Mouse (Mus musculus): ENCODE data around the gene Lyrm7. TPM values are rescaled to one million over a fixed set of nuclear protein-coding genes. Genes with fewer than 3 reads are reported as not detected.

The Lyrm7 gene
- polyA plus RNA-seq, 1 experiment from 2014 or later = 8.9 TPM

- no peaks in the 10 kb centered on the region for H3K27me3 ChIP-seq
- no peak for ATAC-seq (ENCODE audit: low FRiP score, low read depth)
- no peak overlapping the region for H3K27ac ChIP-seq (replicated peaks)
- H3K4me1 ChIP-seq = 0 out of 2 replicates have a peak, but pooled peaks cover 3% of the 10 kb centered on the region
- no peak overlapping the region for H3K9ac ChIP-seq (replicated peaks)
- no peak overlapping the region for H3K4me2 ChIP-seq (replicated peaks)
- no peaks in the 10 kb centered on the region for H3K9me3 ChIP-seq
- WGBS = 92% methylated on average over 4 of the region's 4 CpGs
- H3K4me3 ChIP-seq = no peak overlapping the region
- H3K36me3 ChIP-seq = no peaks in the 10 kb centered on the region
These were observed 21.0 kb downstream of the Lyrm7 start for GRCm38 (mm10) chr11:54839696-54840095.

GRCm38 (mm10) chr11:54836106-54836505 lies 24.6 kb downstream of the Lyrm7 start:
- Histone ChIP-seq H3K4me2 (replicated peaks) (no peak overlapping the region), H3K27ac (replicated peaks) (no peak overlapping the region), H3K9me3 (no peaks in the 10 kb centered on the region), H3K4me1 (no peaks in the 10 kb centered on the region), H3K36me3 (no peaks in the 10 kb centered on the region), H3K27me3 (no peaks in the 10 kb centered on the region), H3K9ac (replicated peaks) (no peak overlapping the region), H3K4me3 (no peak overlapping the region)
- 87% methylated on average over 9 of the region's 9 CpGs for WGBS
- no peak for ATAC-seq (ENCODE audit: low FRiP score, low read depth)

GRCm38 (mm10) chr11:54834596-54834995 lies 26.1 kb downstream of the Lyrm7 start:
- no peak for ATAC-seq (ENCODE audit: low FRiP score, low read depth)
- H3K36me3 ChIP-seq = no peaks in the 10 kb centered on the region
- H3K27me3 ChIP-seq = no peaks in the 10 kb centered on the region
- no peaks in the 10 kb centered on the region for H3K4me1 ChIP-seq
- no peak overlapping the region for H3K9ac ChIP-seq (replicated peaks)
- H3K27ac ChIP-seq (replicated peaks) = no peak overlapping the region
- H3K4me2 ChIP-seq (replicated peaks) = no peak overlapping the region
- no peaks in the 10 kb centered on the region for H3K9me3 ChIP-seq
- H3K4me3 ChIP-seq = no peak overlapping the region
- 62% methylated on average over 2 of the region's 2 CpGs for WGBS

- no peak overlapping the region for H3K27ac ChIP-seq (replicated peaks)
- H3K9me3 ChIP-seq = no peaks in the 10 kb centered on the region
- H3K4me2 ChIP-seq (replicated peaks) = no peak overlapping the region
- H3K4me1 ChIP-seq = no peaks in the 10 kb centered on the region
- WGBS = 86% methylated on average over 4 of the region's 4 CpGs
- no peaks in the 10 kb centered on the region for H3K36me3 ChIP-seq
- ATAC-seq (ENCODE audit: low FRiP score, low read depth) = no peak
- no peak overlapping the region for H3K4me3 ChIP-seq
- H3K9ac ChIP-seq (replicated peaks) = no peak overlapping the region
- H3K27me3 ChIP-seq = no peaks in the 10 kb centered on the region
These were observed 26.9 kb downstream of the Lyrm7 start for GRCm38 (mm10) chr11:54833833-54834232.

GRCm38 (mm10) chr11:54826819-54827218 lies 33.9 kb downstream of the Lyrm7 start:
- H3K27ac ChIP-seq (replicated peaks) = no peak overlapping the region
- no peak overlapping the region for H3K4me3 ChIP-seq
- no peaks in the 10 kb centered on the region for H3K36me3 ChIP-seq
- H3K4me2 ChIP-seq (replicated peaks) = no peak overlapping the region
- no peak overlapping the region for H3K9ac ChIP-seq (replicated peaks)
- no peaks in the 10 kb centered on the region for H3K4me1 ChIP-seq
- 93% methylated on average over 8 of the region's 8 CpGs for WGBS
- ATAC-seq (ENCODE audit: low FRiP score, low read depth) = no peak
- no peaks in the 10 kb centered on the region for H3K27me3 ChIP-seq
- peaks cover 10% of the 10 kb centered on the region; the same call in 1 of the 2 replicates for H3K9me3 ChIP-seq

GRCm38 (mm10) chr11:54825774-54826173 lies 34.9 kb downstream of the Lyrm7 start:
- 78% methylated on average over 4 of the region's 4 CpGs for WGBS
- no peak for ATAC-seq (ENCODE audit: low FRiP score, low read depth)
- Histone ChIP-seq H3K4me2 (replicated peaks) (no peak overlapping the region), H3K9me3 (peaks cover 10% of the 10 kb centered on the region; the same call in 1 of the 2 replicates), H3K36me3 (no peaks in the 10 kb centered on the region), H3K27ac (replicated peaks) (no peak overlapping the region), H3K4me3 (no peak overlapping the region), H3K9ac (replicated peaks) (no peak overlapping the region), H3K4me1 (0 out of 2 replicates have a peak, but pooled peaks cover under 1% of the 10 kb centered on the region), H3K27me3 (no peaks in the 10 kb centered on the region)

GRCm38 (mm10) chr11:54823467-54823866 lies 37.2 kb downstream of the Lyrm7 start:
- H3K36me3 ChIP-seq = no peaks in the 10 kb centered on the region
- no peak for ATAC-seq (ENCODE audit: low FRiP score, low read depth)
- WGBS = 90% methylated on average over 4 of the region's 4 CpGs

GRCm38 (mm10) chr11:54819489-54819888 lies 41.2 kb downstream of the Lyrm7 start:
- Histone ChIP-seq H3K27ac (replicated peaks) (no peak overlapping the region), H3K9me3 (peaks cover 5% of the 10 kb centered on the region; the same call in 1 of the 2 replicates), H3K4me2 (replicated peaks) (no peak overlapping the region), H3K9ac (replicated peaks) (no peak overlapping the region), H3K4me3 (no peak overlapping the region), H3K27me3 (no peaks in the 10 kb centered on the region), H3K4me1 (peaks cover 12% of the 10 kb centered on the region; the same call in 1 of the 2 replicates), H3K36me3 (no peaks in the 10 kb centered on the region)
- WGBS = 68% methylated on average over 7 of the region's 7 CpGs
- no peak for ATAC-seq (ENCODE audit: low FRiP score, low read depth)

More at GRCm38 (mm10) chr11:54823467-54823866, 37.2 kb downstream of the Lyrm7 start:
- Histone ChIP-seq H3K4me2 (replicated peaks) (no peak overlapping the region), H3K27ac (replicated peaks) (no peak overlapping the region), H3K9ac (replicated peaks) (no peak overlapping the region), H3K4me3 (no peak overlapping the region), H3K4me1 (peaks cover 12% of the 10 kb centered on the region; the same call in 1 of the 2 replicates), H3K9me3 (peaks cover 10% of the 10 kb centered on the region; the same call in 1 of the 2 replicates), H3K27me3 (no peaks in the 10 kb centered on the region)

GRCm38 (mm10) chr11:54817449-54817848 lies 43.3 kb downstream of the Lyrm7 start:
- no peak for ATAC-seq (ENCODE audit: low FRiP score, low read depth)
- Histone ChIP-seq H3K36me3 (no peaks in the 10 kb centered on the region), H3K4me2 (replicated peaks) (no peak overlapping the region), H3K4me3 (no peak overlapping the region), H3K27me3 (no peaks in the 10 kb centered on the region), H3K9ac (replicated peaks) (no peak overlapping the region), H3K4me1 (peaks cover 26% of the 10 kb centered on the region), H3K9me3 (no peaks in the 10 kb centered on the region), H3K27ac (replicated peaks) (no peak overlapping the region)
- 74% methylated on average over 4 of the region's 4 CpGs for WGBS

- Histone ChIP-seq H3K36me3 (no peaks in the 10 kb centered on the region), H3K9ac (replicated peaks) (no peak overlapping the region), H3K27me3 (no peaks in the 10 kb centered on the region), H3K4me2 (replicated peaks) (no peak overlapping the region), H3K4me1 (peaks cover 43% of the 10 kb centered on the region), H3K27ac (replicated peaks) (no peak overlapping the region), H3K4me3 (no peak overlapping the region), H3K9me3 (no peaks in the 10 kb centered on the region)
- no peak for ATAC-seq (ENCODE audit: low FRiP score, low read depth)
These were observed 45.1 kb downstream of the Lyrm7 start for GRCm38 (mm10) chr11:54815659-54816058.

- Histone ChIP-seq H3K9ac (replicated peaks) (no peak overlapping the region), H3K4me3 (no peak overlapping the region), H3K9me3 (no peaks in the 10 kb centered on the region), H3K27ac (replicated peaks) (peak overlapping the region; percentile 86), H3K4me2 (replicated peaks) (peak overlapping the region; percentile 19; the same call in 1 of the 2 replicates), H3K36me3 (no peaks in the 10 kb centered on the region), H3K4me1 (peaks cover 33% of the 10 kb centered on the region), H3K27me3 (no peaks in the 10 kb centered on the region)
- peak; percentile 89 for ATAC-seq (ENCODE audit: low FRiP score, low read depth)
- 21% methylated on average over 8 of the region's 8 CpGs for WGBS
These were observed 47.8 kb downstream of the Lyrm7 start for GRCm38 (mm10) chr11:54812812-54813516.

GRCm38 (mm10) chr11:54812314-54812713 lies 48.4 kb downstream of the Lyrm7 start:
- H3K36me3 ChIP-seq = no peaks in the 10 kb centered on the region
- H3K4me1 ChIP-seq = peaks cover 33% of the 10 kb centered on the region
- no peaks in the 10 kb centered on the region for H3K9me3 ChIP-seq
- peak overlapping the region; percentile 86 for H3K27ac ChIP-seq (replicated peaks)
- 0 out of 2 replicates have a peak overlapping the region, but pooled peaks have one; percentile 19 for H3K4me2 ChIP-seq (replicated peaks)
- peak; percentile 69 for ATAC-seq (ENCODE audit: low FRiP score, low read depth)
- no peak overlapping the region for H3K9ac ChIP-seq (replicated peaks)
- no peak overlapping the region for H3K4me3 ChIP-seq
- no peaks in the 10 kb centered on the region for H3K27me3 ChIP-seq
- WGBS = 28% methylated on average over 4 of the region's 4 CpGs
